Comparison of ENCODE assay signal across 13 mouse cellular contexts in the genomic region with DNA sequence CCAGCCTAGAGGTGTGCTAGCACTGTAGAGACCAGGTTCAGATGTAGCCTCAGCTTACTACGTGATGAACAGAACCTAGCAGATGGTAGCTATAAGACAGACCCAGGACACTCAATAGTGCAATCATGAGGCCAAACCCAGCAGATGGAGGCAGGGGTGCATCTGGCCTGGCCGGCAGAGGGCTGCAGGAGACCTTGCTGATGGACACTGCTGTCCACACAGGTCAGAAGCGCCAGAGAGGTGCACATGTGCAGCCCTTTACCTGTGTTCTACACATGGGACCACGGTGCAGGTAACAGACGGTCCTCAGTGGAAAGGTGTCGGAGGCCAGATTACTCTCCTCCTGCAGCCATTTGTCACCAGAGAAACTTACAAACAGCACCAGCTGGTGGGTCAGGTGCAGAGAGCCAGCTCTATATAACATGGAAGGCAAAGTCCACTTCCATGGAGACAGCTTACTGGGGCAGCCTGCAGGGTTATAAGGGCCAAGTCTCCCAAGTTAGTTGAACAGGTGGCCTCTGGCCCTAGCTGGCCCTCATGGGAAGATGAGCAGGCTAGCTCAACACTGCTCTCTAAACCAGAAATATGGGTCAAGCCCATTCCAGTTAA. TPM values are rescaled to one million over a fixed set of nuclear protein-coding genes. Genes with fewer than 3 reads are reported as not detected.
DNase-seq lines count a peak whose midpoint lies in the region; ATAC-seq and TF ChIP-seq lines count a peak whose summit lies in the region.
"Had no signal": no experiment of that assay in that cellular context is flagged by ENCODE, and none has a peak within 500 bp of the region (broad histone marks: within the 10 kb centered on the region; RNA-seq: fewer than 3 reads in every experiment).

No protein-coding gene starts in this region.

- 81% methylated on average over 6 of the region's 6 CpGs for WGBS in kidney, embryonic 16.5 days
- 25% methylated on average over 6 of the region's 6 CpGs for WGBS in small intestine, adult 2 months

- no peaks in the 10 kb centered on the region for H3K9me3 ChIP-seq in kidney, embryonic 16.5 days (ENCODE audit: low read length)
- H3K9me3 ChIP-seq: heart, embryonic 15.5 days; neural tube, embryonic 15.5 days had no signal

- TF ChIP-seq CTCF in small intestine, adult 2 months (IDR thresholded peaks at IDR 0.05; ENCODE audit: extremely low read depth, insufficient read length, insufficient replicate concordance, low read depth, low read length), result no peak

- peaks cover 13% of the 10 kb centered on the region for H3K4me1 ChIP-seq in kidney, embryonic 16.5 days (ENCODE audit: insufficient read depth, low read length)
- peaks cover 43% of the 10 kb centered on the region for H3K4me1 ChIP-seq in small intestine, adult 2 months (ENCODE audit: control insufficient read depth, insufficient read depth, insufficient read length, low read length)

- no peak overlapping the region for H3K4me3 ChIP-seq in kidney, embryonic 16.5 days (ENCODE audit: low read length)
- no peak overlapping the region for H3K4me3 ChIP-seq in small intestine, adult 2 months (ENCODE audit: low read depth, low read length)
- H3K4me3 ChIP-seq: heart, embryonic 15.5 days; neural tube, embryonic 15.5 days had no signal

- peak; percentile 64 for DNase-seq in kidney, adult 11 months
- peak; percentile 80 for DNase-seq in cerebellum, adult 9-10 months
- peak; percentile 64 for DNase-seq in kidney, adult 9 months
- no peak for DNase-seq in urinary bladder, adult 2 months (ENCODE audit: low spot score)
- no peak for DNase-seq in adrenal gland, adult 2 months
- DNase-seq: adrenal gland, postnatal 36 days; embryo, embryonic 11 days; right cerebral cortex, postnatal 25 days had no signal

- no peaks in the 10 kb centered on the region for H3K27me3 ChIP-seq in kidney, embryonic 16.5 days (ENCODE audit: insufficient read depth, low read length)
- no peaks in the 10 kb centered on the region for H3K27me3 ChIP-seq in small intestine, adult 2 months (ENCODE audit: control insufficient read depth, insufficient read depth, low read length)
- H3K27me3 ChIP-seq: heart, embryonic 15.5 days; neural tube, embryonic 15.5 days had no signal

- no peak overlapping the region for H3K4me2 ChIP-seq in kidney, embryonic 16.5 days (replicated peaks; ENCODE audit: low read depth, low read length)
- H3K4me2 ChIP-seq: heart, embryonic 15.5 days; neural tube, embryonic 15.5 days had no signal

- no peak for TF ChIP-seq POLR2A in small intestine, adult 2 months (IDR thresholded peaks at IDR 0.05; ENCODE audit: low read depth, low read length)

- H3K36me3 ChIP-seq in kidney, embryonic 16.5 days (ENCODE audit: insufficient read depth, low read length), result peaks cover 12% of the 10 kb centered on the region; the same call in 1 of the 2 replicates
- H3K36me3 ChIP-seq in small intestine, adult 2 months (ENCODE audit: control insufficient read depth, insufficient read depth, low read length), result no peaks in the 10 kb centered on the region

- no peak for ATAC-seq in kidney, embryonic 16.5 days (ENCODE audit: low FRiP score, low TSS enrichment)
- ATAC-seq: CD4-positive, CD25-positive, alpha-beta regulatory T cell, adult 4 months had no signal

- no peak overlapping the region for H3K27ac ChIP-seq in kidney, embryonic 16.5 days (ENCODE audit: low read length)
- H3K27ac ChIP-seq in small intestine, adult 2 months (ENCODE audit: insufficient read depth, low read depth, low read length), result peak overlapping the region; percentile 96
- H3K27ac ChIP-seq: heart, embryonic 15.5 days had no signal

- H3K9ac ChIP-seq in kidney, embryonic 16.5 days (replicated peaks; ENCODE audit: low read length), result no peak overlapping the region
- H3K9ac ChIP-seq: heart, embryonic 15.5 days; neural tube, embryonic 15.5 days had no signal

RNA-seq across cellular contexts. Expression of a gene that starts 27.6 kb away (rescaled TPM):
- polyA plus RNA-seq in kidney, embryonic 16.5 days (2015; fragmentation: Nextera tagmentation; extraction: Ambion mirVana), result 48.2 and 81.9 TPM in 2 replicates
- polyA plus RNA-seq in small intestine, adult 2 months (2012; rRNA removed), result 116 and 178 TPM in 2 replicates
- polyA plus RNA-seq in urinary bladder, adult 2 months (2012; rRNA removed), result 75.1 and 81.3 TPM in 2 replicates
- total RNA-seq in adrenal gland, adult 2 months (2021), result 100 to 1,000 TPM; 346 to 422 TPM
- 543 and 654 TPM in 2 replicates for polyA plus RNA-seq in adrenal gland, adult 2 months (2012; rRNA removed)

Comparison
In these comparisons a context has a peak if more than half of its experiments do, and no peak if none do; other contexts are left out.
1. DNase-seq: peak in kidney, adult 11 months (single experiment), cerebellum, adult 9-10 months (single experiment) and kidney, adult 9 months (single experiment); none in urinary bladder, adult 2 months (single experiment) and adrenal gland, adult 2 months (single experiment).